Mouse (Mus musculus) CH12.LX (cell line): ENCODE measurements at regions not wholly inside any gene's neighbourhood (a gene's known extent, or its start where the extent isn't known, plus 50 kb on each side); places are given as distances from the start of the nearest gene placed in this dataset.

Source experiments
- DNase-seq: peaks from one replicate; pipeline ENCODE4 v3.0.0-alpha.2; 2013; ENCODE audit errors: extremely low read depth
- H3K27ac ChIP-seq: 2 replicates; pipeline ENCODE4 v1.5.1; 2012; ENCODE audit warnings: low read depth, mild to moderate bottlenecking, control low read depth, moderate library complexity; ENCODE audit not compliant: insufficient read depth
- H3K27me3 ChIP-seq: replicated peaks from 2 replicates; pipeline ENCODE3; 2012; ENCODE audit warnings: inconsistent platforms
- H3K36me3 ChIP-seq, 2 experiments: replicated peaks in 1 of 2; 2 replicates each; pipeline versions ENCODE3 to v1.6.1; 2012; ENCODE audit warnings: inconsistent platforms in 1 of 2, low read length in 1 of 2, mild to moderate bottlenecking in 1 of 2, mixed read lengths in 1 of 2, moderate library complexity in 1 of 2; ENCODE audit not compliant: control insufficient read depth in 1 of 2, insufficient read depth in 1 of 2
- H3K4me1 ChIP-seq, 2 experiments: 2 replicates each; pipeline ENCODE4 v1.6.1; 2012; ENCODE audit warnings: inconsistent platforms in 1 of 2, moderate library complexity in 1 of 2; ENCODE audit not compliant: insufficient read depth in 2 of 2, control insufficient read depth in 1 of 2
- H3K4me2 ChIP-seq: 2 replicates; pipeline ENCODE4 v1.6.1; 2012; ENCODE audit warnings: low read depth, mild to moderate bottlenecking, control low read depth; ENCODE audit not compliant: poor library complexity, insufficient read depth, severe bottlenecking
- H3K4me3 ChIP-seq, 3 experiments: fragments of 150-350 bp in 1 of 3; sonication (generic) in 1 of 3; replicated peaks in 1 of 3; 2 replicates each; pipeline versions ENCODE3 to v1.5.1; 2011 to 2012; ENCODE audit warnings: low read depth in 2 of 3, low read length in 2 of 3, mild to moderate bottlenecking in 2 of 3, moderate library complexity in 2 of 3, control low read depth in 1 of 3, improper control_type of control experiment in 1 of 3, inconsistent platforms in 1 of 3, mixed read lengths in 1 of 3; ENCODE audit not compliant: poor library complexity in 1 of 3
- H3K79me2 ChIP-seq: replicated peaks from 2 replicates; pipeline ENCODE4 v1.6.1; 2012; ENCODE audit warnings: mild to moderate bottlenecking, moderate library complexity; ENCODE audit not compliant: control insufficient read depth, poor library complexity, insufficient read depth, severe bottlenecking; ENCODE audit errors: extremely low read depth
- H3K9ac ChIP-seq: 2 replicates; pipeline ENCODE4 v1.6.1; 2012; ENCODE audit warnings: low read depth, mild to moderate bottlenecking, control low read depth, moderate library complexity; ENCODE audit not compliant: insufficient read depth
- H3K9me3 ChIP-seq: replicated peaks from 2 replicates; pipeline ENCODE3; 2012; ENCODE audit warnings: low read length, inconsistent platforms, mixed read lengths
- BHLHE40 ChIP-seq: IDR thresholded peaks from 2 replicates; pipeline ENCODE4 v1.6.1; 2011; ENCODE audit warnings: mild to moderate bottlenecking, low read depth, low read length, improper control_type of control experiment
- JUN ChIP-seq: IDR thresholded peaks from 2 replicates; pipeline ENCODE4 v1.6.1; 2011; ENCODE audit warnings: low read depth, mild to moderate bottlenecking, low read length, improper control_type of control experiment, moderate library complexity; ENCODE audit not compliant: insufficient read depth
- KAT2A ChIP-seq: IDR thresholded peaks from 2 replicates; pipeline ENCODE4 v1.6.1; 2012; ENCODE audit warnings: low read length, improper control_type of control experiment, inconsistent platforms; ENCODE audit not compliant: insufficient replicate concordance
- MAX ChIP-seq: IDR thresholded peaks from 2 replicates; pipeline ENCODE4 v1.6.1; 2011; ENCODE audit warnings: low read length, improper control_type of control experiment
- MYC ChIP-seq: IDR thresholded peaks from 2 replicates; pipeline ENCODE4 v1.6.1; 2011; ENCODE audit warnings: low read depth, mild to moderate bottlenecking, improper control_type of control experiment, low read length
- POLR2A ChIP-seq: IDR thresholded peaks from 2 replicates; pipeline ENCODE4 v1.6.1; 2011; ENCODE audit warnings: low read depth, mild to moderate bottlenecking, improper control_type of control experiment, low read length
- RCOR1 ChIP-seq: conservative IDR thresholded peaks from 2 replicates; pipeline ENCODE4 v1.6.1; 2012; ENCODE audit warnings: low read depth, mild to moderate bottlenecking, inconsistent platforms, low read length, improper control_type of control experiment
- TBP ChIP-seq: conservative IDR thresholded peaks from 2 replicates; pipeline ENCODE4 v1.6.1; 2011; ENCODE audit warnings: low read depth, low read length, improper control_type of control experiment
- UBTF ChIP-seq: IDR thresholded peaks from 2 replicates; pipeline ENCODE4 v1.6.1; 2012; ENCODE audit warnings: low read depth, mild to moderate bottlenecking, inconsistent platforms, low read length, improper control_type of control experiment, moderate library complexity
- USF1 ChIP-seq: IDR thresholded peaks from 2 replicates; pipeline ENCODE4 v1.6.1; 2014; ENCODE audit warnings: low read depth, mild to moderate bottlenecking, inconsistent platforms, low read length, improper control_type of control experiment
- dilution Hi-C: fragments of 300-500 bp; cut with MboI; formaldehyde crosslinking; loops from 2 replicates; pipeline ENCODE4 v1.14.3; 2020; ENCODE audit warnings: low sequenced_read_pairs; ENCODE audit not compliant: extremely low pct_unique_long_range_greater_than_20kb, extremely low pct_ligation_motif_present
- in situ Hi-C: fragments of 300-500 bp; cut with MboI; formaldehyde crosslinking; loops from 3 replicates; pipeline ENCODE4 v1.14.3; 2019; ENCODE audit warnings: low sequenced_read_pairs, low pct_ligation_motif_present, low pct_unique_long_range_greater_than_20kb, mixed read lengths

DNA sequence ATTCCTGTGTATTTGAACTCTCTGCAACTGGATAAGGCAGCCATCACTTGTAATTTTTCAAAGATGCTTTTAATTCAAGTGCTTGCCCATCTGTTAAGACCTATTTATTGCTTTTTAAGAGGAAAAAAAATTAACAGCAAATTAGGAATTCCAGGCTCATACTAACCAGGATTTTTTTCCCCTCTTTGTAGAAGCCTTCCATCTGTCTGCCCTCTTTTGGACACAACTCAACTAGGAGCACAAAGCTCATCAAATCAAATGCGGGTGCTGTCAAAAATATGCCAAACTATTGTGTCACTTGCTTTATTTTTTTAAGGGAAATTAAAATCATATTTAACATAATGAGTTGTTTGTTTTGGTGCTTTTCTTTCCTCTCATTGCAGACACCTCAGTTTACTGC, 55.6 kb upstream of the Gm6657 start:
- DNase-seq, result no peak
- dilution Hi-C loops, result no loop called here
- Histone ChIP-seq H3K9me3 (no peaks in the 10 kb centered on the region), H3K27me3 (no peaks in the 10 kb centered on the region), H3K4me2 (no peak overlapping the region), H3K4me3 (no peak overlapping the region), H3K9ac (no peak overlapping the region), H3K27ac (no peak overlapping the region), H3K36me3 (no peaks in the 10 kb centered on the region), H3K79me2 (no peaks in the 10 kb centered on the region), H3K4me1 (no peaks in the 10 kb centered on the region)
- in situ Hi-C loops, result no loop called here
- TF ChIP-seq BHLHE40 (no peak), TBP (no peak), MYC (no peak), RCOR1 (no peak), POLR2A (no peak), KAT2A (no peak), USF1 (no peak), UBTF (no peak), MAX (no peak), JUN (no peak)
